Mouse (Mus musculus): ENCODE results near the gene Cela3a.

- TF ChIP-seq POLR2A (IDR thresholded peaks at IDR 0.05; ENCODE audit: control insufficient read depth, extremely low read depth, insufficient read depth, low read length, poor library complexity): no peak
- no peak for TF ChIP-seq CTCF (IDR thresholded peaks at IDR 0.05; ENCODE audit: borderline replicate concordance, control insufficient read depth, extremely low read depth, insufficient read depth, low read length, poor library complexity)
Measured at GRCm38 (mm10) chr4:137458310-137458709, 48.7 kb upstream of the Cela3a start.
